Mouse (Mus musculus): ENCODE data around the gene Il11ra1.
"Not testable (repeated sequence)": the region's sequence is repeated elsewhere in the genome, so short reads cannot be mapped to it uniquely, and the experiment has no call there.

The Il11ra1 gene

DNA sequence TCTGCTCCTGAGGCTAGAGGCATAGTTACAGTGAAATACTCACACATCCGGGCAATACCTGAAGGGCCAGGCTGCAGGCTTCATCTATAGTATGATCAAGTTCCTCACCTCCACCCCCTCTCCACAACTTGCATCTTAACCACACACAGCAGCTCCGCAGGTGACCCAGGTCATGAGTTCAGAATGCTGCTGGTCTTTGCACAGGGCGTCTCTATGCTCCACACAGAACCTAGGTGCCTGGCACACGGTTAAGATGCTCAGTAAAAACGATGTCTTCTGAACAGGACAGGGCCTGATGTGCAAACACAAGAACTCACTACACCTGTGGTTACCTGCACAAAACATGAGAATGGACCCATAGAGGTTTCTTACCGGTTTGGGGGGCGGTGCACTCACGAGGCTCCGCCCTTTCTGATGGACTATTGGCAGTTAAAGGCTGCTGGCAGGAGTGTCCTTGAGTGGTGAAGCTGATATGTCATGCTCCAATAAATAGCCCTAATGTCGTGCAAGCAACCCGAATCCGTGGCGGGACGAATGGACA lies 55.1 kb downstream of the Il11ra1 start, which contains the start of gene Galt:
Gene Galt (plus strand): TSS at position 432 of the 541 bp plus-strand sequence.
- no peak for DNase-seq (ENCODE audit: low spot score in 2 of 2)

DNA sequence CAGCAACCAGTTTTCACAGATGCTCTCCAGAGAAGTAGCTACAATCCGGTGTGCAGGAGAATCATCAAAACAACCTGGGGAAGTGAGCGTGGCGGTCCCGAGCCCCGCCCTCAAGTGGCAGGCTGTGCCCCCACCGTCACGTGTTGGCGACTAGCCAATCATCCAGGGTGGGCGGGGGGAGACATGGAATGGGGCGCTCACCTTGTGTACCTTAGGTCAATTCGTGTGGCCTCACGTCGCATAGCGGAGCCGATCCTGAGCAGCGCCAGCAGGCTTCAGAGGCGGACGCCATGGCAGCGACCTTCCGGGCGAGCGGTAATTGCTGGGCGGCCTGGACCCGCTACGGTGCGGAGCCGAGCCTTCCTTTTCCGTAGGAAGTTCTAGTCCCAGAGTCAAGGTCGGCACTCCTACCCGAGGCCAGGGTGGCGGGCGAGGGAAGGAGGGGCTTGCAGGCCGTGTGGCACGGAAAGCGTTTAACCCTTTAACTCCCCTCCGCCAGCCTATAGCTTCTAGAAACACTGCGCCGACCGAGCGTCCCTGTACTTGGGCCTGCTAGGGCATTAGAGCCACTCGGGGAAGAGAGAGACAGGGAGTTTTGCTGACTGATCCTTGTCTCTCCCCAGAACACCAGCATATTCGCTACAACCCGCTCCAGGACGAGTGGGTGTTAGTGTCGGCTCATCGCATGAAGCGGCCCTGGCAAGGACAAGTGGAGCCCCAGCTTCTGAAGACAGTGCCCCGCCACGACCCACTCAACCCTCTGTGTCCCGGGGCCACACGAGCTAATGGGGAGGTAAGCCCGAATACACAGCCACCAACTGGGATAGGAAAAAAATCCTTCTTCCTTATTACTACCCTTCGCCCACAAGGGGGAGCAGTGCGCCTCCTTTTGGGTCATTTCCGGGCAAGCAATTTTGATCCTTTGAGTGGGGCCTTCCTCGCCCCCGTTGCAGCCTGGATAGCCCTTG lies 55.8 kb downstream of the Il11ra1 start, which contains the start of gene Sigmar1:
Gene Sigmar1 (minus strand): TSS at position 820 of the 968 bp plus-strand sequence.
- DNase-seq (ENCODE audit: low spot score in 2 of 2), result peak; percentile 79 to 80

DNA sequence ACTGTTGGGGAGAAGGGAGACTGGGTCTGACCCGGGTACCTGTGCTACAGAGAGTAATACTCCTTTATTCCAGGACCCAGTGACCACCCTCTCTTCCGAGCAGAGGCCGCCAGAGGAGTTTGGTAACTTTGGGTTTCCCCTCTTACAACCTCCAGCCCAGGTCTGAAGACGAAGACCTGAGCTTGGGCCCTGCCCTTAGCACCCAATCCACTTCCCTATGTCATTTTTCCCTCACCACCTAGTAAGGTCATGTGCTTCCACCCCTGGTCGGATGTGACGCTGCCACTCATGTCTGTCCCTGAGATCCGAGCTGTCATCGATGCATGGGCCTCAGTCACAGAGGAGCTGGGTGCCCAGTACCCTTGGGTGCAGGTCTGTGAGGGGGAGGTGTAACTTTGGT lies 56.7 kb downstream of the Il11ra1 start:
- DNase-seq (ENCODE audit: low spot score in 2 of 2), result no peak

DNA sequence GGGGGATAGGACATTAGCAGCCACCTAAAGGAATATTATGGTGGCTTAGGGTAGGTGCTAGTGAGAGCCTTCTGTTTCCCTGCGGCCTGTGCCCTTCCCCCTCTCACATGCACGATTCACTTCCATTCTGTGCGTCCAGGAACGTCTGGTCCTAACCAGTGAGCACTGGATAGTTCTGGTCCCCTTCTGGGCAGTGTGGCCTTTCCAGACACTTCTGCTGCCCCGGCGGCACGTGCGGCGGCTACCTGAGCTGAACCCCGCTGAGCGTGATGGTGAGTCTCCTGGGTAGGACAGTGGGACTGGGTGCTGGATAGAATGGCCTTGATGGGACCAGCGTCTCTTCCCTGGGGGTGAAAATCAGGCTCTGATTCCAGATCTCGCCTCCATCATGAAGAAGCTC lies 57.5 kb downstream of the Il11ra1 start:
- DNase-seq (ENCODE audit: low spot score in 2 of 2), result no peak

DNA sequence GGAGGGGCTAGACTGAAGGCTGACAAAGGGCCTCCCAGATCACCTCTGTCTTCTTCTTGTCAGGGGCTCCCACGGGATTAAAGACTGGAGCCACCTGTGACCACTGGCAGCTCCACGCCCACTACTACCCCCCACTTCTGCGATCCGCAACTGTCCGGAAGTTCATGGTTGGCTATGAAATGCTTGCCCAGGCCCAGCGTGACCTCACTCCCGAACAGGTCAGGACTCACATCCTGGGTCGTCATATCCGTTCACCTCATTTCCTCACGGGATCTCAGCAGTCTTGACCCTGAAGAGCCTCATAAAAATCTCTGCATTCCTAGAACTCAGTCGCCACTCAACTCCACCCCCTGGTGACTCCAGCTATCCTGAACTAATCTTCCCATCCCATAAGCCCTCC lies 58.2 kb downstream of the Il11ra1 start:
- DNase-seq (ENCODE audit: low spot score in 2 of 2), result no peak

DNA sequence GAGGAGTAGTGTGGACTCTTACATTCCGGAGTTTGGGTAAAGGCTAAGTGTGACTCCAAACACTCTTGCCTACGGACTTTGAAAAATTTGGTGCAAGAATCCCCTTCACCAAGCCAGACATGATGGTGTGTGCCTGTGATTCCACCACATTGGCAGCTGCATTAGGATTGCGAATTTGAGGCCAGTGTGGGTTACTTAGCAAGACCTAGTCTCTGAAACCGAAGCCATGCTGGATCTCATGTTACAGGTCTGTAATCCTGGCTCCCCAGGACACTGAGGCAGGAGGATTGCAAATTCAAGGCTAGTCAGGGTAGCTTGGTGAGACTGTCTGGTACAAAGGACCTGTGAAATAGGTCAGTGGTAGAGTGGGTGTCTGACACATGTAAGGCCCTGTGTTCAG lies 58.9 kb downstream of the Il11ra1 start:
- DNase-seq (ENCODE audit: low spot score in 2 of 2), result no peak

DNA sequence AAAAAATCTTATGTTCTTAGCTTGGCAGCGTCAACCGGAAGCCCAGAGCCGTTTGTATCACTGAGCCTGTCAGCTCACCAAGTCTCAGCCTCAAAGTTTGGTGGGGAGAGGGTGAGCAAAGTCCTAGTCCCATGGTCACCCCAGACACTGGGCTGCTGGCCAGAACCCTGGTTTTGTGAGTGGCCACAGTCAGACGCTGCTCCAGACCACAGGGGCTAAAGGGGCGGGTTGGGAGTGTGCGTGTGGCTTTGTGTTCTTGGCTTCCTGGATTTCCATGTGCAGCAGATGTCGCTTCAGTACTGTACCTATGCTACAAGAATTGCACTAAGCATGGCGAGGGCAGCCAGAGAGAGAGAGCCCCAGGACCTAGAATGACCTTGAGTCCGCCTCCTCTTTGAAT lies 59.4 kb downstream of the Il11ra1 start:
- DNase-seq (ENCODE audit: low spot score in 2 of 2), result no peak

DNA sequence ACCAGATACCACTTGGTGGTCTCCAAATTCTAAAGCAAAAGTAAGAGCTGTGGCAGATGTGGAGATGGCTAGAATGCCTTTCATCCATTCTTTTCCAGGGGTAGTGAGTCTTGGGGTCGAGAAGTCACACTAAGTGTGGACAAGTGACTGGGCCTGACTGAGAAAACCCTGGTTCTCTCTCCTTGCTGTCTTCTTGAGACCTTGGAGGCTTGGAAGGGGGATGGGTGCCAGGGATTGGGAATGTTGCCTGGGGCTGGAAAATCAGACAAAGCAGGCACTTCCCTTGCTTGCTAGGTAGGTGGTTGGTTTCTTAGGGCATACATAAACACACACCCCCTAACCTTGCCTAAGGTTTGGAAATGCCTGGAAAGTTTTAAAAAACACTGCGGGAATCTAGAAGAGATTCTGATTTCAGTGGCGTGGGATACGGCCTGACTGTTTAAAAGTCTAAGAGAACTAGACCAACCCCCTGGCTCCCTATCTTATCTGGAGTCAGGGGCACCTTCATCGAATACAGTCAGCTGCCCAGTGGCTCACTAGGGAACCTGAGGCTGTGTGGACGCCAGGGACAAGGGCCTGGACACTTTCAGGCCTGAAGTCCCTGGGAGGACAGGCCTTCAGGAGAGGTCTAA lies 60.0 kb downstream of the Il11ra1 start:
- DNase-seq (ENCODE audit: low spot score in 2 of 2), result no peak

DNA sequence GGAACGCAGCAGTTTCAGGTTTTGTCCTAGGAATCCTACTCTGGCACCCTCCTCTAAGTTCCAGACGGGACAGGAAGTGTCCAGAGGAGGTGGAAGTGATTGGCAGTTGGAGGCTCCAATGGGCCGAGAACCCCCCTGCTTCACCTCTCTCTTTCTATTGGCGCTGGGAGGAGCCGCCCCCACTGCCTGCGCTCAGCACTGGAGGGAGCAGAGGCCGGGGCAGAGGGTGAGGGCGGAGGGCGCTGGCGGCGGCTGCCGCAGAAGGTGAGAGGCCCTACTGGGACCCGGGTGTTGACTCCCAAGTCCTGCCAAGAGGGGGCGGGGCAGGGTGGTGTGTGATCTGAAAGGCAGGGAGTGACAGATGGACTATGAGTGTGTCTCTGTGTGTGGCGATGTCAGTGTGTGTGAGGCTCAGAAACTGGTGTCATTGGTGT lies 60.5 kb downstream of the Il11ra1 start:
- peak; percentile 86 to 87 for DNase-seq (ENCODE audit: low spot score in 2 of 2)

DNA sequence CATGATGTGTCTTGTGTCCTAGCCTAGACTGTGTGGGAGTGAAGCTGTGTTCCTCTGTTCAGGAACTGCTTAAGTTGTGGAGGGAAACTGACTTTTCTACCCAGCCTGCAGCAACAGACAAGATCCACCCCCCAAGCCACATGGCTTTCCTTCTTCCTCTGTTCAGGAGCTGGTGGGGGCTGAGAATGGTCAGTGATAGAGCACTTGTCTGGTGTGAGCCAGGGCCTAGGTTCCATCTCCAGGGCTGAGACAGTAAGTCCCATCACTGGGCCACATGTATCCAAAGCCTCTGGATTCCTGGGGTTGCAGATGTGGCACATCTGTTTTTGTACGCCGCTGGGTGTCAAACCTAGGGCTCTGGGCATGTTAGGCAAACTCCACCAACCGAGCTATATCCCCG lies 61.1 kb downstream of the Il11ra1 start:
- DNase-seq (ENCODE audit: low spot score in 2 of 2), result no peak

DNA sequence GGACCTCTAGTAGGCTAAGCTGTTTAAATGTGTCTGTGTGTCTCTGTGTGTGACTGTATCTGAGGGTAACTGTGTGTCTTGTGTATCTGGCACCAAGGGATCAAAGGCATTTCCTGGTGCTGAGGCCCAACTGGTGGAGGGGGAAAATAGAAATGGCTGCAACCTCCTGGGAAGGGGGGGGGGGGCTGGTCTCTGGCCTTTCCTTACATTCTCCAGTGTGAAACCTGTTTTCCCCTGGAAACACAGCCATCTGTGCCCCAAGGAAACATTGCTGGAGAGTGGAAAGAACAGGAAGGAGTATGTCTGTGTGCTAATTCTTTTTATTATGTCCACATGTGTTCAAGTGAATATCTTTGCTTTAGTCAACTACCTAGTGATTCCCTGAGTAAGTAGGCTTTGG lies 61.9 kb downstream of the Il11ra1 start:
- no peak for DNase-seq (ENCODE audit: low spot score in 2 of 2)

DNA sequence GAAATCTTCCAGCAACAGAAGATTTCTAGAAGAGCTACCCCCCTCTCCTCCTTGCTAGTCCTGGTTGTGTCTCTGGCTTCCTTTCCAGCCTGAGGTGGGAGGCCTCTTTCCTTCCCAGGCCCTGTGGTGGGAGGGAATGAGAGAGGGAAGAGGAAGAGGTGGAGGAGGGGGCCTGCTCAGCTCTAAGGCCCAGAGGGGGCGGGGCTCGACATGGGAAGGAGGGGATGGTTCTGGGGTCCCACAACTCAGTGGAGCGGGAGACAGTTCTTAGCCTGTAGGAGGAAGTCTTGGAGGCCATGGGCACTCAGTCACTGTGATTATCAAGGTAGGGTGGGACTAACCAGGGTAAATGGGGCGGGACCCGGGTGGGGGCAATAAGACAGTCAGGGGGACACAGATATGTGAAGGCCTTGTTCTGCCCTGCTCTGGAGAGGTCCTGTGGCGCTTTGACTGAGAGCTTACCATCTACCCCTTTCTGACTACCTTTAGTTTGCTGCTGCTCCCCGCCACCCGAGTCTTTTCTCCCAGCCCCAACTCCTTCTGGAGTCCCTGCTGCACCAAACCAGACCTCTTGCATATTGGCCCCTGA lies 62.4 kb downstream of the Il11ra1 start:
- peak in 1 of 2 experiments; percentile 72 for DNase-seq (ENCODE audit: low spot score in 2 of 2)

DNA sequence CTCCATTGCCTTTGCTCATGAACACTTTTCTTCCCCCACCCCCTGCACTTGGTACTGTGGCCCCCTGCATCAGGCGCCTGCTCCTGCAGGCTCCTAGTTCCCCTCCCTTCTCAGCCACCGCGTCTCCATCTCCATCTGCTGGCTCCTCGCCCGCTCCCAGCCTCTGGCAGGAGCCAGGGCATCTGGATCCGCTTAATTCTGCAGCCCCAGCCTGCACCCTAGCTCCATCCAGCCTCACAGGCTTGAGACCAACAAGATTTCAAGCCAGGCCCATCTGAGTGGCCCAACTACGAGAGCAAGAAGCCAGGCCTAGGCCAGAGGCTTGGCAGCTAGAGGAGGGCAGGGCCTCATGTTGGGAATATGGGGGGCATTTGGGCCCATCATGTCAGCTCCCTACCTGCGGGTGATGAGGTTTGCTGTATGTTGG lies 62.9 kb downstream of the Il11ra1 start:
- peak; percentile 64 to 81 for DNase-seq (ENCODE audit: low spot score in 2 of 2)

DNA sequence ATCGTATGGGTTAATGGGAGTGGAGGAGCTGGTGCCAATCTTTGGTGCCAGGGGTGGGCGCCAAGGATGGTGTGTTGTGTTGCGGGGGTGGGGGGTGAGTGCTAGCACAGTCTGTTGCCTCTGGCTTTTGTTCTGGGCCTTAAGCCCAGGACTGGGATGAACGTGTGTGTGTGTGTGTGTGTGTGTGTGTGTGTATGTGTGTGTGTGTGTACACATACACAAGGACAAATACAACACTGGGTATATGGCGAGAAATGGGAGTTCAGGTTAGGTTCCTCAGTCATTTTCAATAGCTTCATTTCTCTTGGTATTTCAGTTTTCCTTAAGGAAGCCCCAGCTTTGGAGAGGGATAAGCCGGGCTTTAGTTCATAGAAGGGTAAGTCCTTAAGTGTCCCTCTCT lies 63.4 kb downstream of the Il11ra1 start:
- not testable (repeated sequence) for DNase-seq (ENCODE audit: low spot score in 2 of 2)

DNA sequence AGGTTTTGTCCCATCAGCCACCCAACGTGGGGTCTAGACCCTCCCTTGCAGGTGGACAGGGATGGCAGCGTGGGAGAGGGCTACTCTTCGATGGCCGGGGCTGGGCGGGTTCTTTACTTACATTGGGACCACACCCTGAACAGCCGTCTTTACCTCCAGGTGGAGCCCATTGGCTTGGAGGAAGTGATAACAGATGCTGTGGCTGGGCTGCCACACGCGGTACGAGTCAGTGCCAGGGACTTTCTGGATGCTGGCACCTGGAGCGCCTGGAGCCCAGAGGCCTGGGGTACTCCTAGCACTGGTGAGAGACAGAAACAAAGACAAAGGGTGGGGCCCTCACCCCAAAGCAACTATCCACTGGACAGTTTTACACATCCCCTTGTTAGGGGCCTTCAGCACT lies 67.5 kb downstream of the Il11ra1 start:
- not testable (repeated sequence) for DNase-seq (ENCODE audit: low spot score in 2 of 2)

DNA sequence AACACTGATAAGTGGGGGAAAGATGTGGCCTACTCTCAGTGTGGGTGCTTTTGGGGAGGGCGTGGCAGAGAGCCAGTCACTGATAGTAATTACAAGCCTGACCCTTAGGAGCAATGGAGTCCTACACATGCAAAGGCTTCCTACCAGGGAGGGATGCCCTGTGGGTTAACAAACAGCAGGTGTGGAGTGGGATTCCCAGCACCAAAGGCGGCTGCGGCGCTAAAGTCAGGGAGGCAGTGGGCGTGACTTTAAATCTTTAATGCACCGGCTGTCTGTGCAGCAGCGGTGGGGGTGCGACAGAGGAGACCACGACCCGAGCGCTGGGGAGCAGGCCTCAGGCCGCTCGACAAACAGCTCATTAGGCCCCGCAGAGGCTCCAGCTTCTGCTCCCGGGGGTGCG lies 73.2 kb downstream of the Il11ra1 start:
- DNase-seq (ENCODE audit: low spot score in 2 of 2), result not testable (repeated sequence)

DNA sequence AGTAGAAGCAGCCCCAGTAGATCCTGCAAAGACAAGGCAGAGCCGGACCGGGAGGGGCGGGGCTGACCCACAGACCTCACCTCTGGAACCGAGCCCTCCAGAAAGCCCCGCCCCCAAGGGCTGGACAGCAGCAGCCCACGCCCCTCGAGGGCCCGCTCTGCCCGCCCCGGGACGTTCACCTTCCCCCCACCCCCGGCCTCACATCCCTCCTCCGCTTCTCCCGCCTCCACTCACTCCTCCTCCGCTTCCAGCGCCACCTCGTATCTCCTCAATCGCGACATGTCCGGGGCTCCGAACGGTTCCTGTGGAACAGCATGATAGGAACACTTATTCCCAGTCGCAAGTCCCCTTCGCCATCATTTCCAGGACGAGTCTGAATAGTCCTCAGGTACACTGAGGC lies 73.7 kb downstream of the Il11ra1 start:
- DNase-seq (ENCODE audit: low spot score in 2 of 2), result peak; percentile 65 to 72

DNA sequence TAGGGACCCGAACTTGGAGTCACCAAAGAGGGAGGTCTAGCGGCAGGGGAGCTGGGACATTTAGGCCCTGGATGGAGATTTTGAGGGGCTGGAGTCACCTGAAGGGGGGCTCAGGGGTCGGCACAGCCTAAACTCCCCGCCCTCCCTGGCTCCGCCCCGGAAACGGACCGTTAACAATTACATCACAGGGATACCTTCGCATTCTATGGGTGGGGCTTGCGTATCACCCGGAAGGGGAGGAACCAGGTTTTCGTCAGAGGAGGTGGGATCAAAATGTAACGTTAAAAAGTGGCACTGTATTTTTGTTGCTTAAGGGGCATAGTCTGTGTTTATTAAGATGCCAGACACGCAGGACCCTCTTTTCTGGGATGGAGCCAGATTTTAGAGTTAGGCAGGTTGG lies 74.2 kb downstream of the Il11ra1 start, which contains the start of gene Ccl27a:
Gene Ccl27a (minus strand): TSS at position 246 of the 400 bp plus-strand sequence.
- DNase-seq (ENCODE audit: low spot score in 2 of 2), result peak; percentile 66 to 78

DNA sequence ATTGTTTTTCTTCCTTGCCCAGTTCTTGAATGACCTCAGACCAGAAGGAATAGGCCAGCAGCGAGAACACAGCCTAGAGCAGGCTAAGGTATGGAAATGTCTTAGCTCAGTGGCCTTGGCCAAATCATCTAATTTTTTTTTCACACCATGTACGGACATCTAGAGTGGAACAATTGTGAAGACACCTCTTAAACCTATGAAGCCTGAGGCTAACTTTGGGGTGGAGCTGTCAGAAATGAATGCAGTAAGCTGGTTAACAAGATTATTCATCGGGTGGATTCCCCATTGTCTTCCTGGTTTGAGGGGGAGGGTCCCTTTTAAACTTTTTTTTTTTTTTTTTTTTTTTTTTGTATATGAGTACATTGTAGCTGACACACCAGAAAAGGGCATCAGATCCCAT lies 74.7 kb downstream of the Il11ra1 start:
- not testable (repeated sequence) for DNase-seq (ENCODE audit: low spot score in 2 of 2)

DNA sequence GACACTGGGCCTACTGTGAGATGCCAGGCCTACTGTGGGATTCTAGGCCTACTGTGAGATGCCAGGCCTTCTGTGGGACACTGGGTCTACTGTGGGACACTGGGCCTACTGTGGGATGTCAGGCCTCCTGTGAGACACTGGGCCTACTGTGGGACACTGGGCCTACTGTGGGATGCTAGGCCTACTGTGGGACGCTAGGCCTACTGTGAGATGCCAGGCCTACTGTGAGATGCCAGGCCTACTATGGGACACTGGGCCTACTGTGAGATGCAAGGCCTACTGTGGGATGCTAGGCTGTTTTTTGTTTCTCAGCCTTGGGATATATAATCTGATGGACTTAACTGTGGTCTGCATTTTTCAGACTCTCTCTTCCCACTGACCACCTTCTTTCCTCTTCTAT lies 76.1 kb downstream of the Il11ra1 start:
- DNase-seq (ENCODE audit: low spot score in 2 of 2), result not testable (repeated sequence)

DNA sequence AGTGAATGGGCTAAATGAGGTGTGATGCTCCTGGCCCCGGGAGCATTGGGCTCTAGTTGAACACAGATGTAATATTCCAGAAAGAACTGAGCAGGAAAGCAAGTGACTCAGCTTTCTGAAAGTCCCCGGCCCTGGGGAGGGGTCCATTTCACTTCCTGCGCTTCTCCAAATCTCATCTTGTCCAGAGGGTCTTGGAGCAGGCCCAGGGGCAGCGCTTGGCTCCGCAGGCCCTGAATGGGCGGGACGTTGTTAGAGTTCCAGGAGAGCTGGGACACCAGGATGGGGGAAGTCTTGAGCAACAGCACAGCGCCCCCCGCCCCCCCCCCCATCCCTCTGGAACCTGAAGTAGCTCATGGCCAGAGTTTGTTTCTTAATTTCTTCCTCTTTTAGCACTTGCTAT lies 81.5 kb downstream of the Il11ra1 start:
- DNase-seq (ENCODE audit: low spot score in 2 of 2), result not testable (repeated sequence)
